Mouse (Mus musculus) CD4-positive helper T cell, adult 2 months (primary cell): ENCODE measurements around the gene Braf.
A peak's percentile ranks its signal among the peaks of the same experiment; 100 is the strongest.
"Not testable (repeated sequence)": the region's sequence is repeated elsewhere in the genome, so short reads cannot be mapped to it uniquely, and the experiment has no call there.

Source experiments
- DNase-seq: peaks from one replicate; pipeline ENCODE4 v3.0.0-alpha.2; 2012; ENCODE audit warnings: low read depth, missing footprints, low spot score

The Braf gene

GRCm38 (mm10) chr6:39724866-39725711 is at the start of gene Braf:
Gene Braf, minus strand, starts transcription at chr6:39725463.
- DNase-seq: peak; percentile 97

- DNase-seq: no peak
These were observed 49.8 kb upstream of the Braf start for GRCm38 (mm10) chr6:39775029-39775428.

- DNase-seq: no peak
These were observed 32.0 kb upstream of the Braf start for GRCm38 (mm10) chr6:39757229-39757628.

GRCm38 (mm10) chr6:39749881-39750280 is 24.6 kb upstream of the Braf start:
- DNase-seq: no peak

- no peak for DNase-seq
These were observed 21.8 kb upstream of the Braf start for GRCm38 (mm10) chr6:39747094-39747493.

GRCm38 (mm10) chr6:39745456-39745855 is 20.2 kb upstream of the Braf start:
- DNase-seq: no peak

- not testable (repeated sequence) for DNase-seq
These were observed 14.4 kb upstream of the Braf start for GRCm38 (mm10) chr6:39739698-39740097.

GRCm38 (mm10) chr6:39728095-39728494 is 2.8 kb upstream of the Braf start:
- DNase-seq: no peak

DNA sequence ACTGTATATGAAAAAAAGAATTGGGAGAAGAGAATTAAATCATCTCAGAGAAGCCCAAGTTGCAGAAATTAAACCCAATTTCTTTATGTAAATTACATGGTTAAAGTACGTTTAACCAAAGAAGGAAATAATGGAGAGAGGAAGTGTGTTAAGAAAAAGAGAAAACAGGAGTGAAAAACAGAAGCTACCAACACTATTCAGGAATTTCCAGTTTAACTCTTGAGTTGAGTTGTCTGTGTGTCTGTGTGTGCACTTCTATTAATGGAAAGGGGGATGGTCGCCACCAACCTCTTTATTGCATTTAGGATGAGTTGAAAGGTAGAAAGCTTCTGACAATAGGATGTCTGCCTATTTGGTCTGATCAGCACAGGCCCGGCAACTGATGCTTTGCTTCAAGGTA is 886 bp upstream of the Braf start:
- peak; percentile 21 for DNase-seq

DNA sequence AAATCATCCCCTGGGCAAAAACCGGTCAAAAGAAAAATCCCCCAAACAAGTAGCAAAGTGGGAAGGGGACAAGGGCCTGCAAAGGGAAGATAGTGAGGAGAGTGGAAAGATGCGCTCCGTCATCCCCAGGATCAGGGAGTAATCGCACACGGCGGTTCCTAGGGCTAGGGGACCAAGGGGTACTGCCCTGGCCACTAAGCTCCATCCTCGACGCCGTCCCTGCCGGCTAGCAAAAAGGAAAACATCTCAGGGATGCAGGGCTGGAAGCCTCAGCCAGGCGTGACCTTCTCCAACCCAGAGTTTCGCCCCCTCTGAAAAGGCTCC is 759 bp downstream of the Braf start:
- DNase-seq: no peak

DNA sequence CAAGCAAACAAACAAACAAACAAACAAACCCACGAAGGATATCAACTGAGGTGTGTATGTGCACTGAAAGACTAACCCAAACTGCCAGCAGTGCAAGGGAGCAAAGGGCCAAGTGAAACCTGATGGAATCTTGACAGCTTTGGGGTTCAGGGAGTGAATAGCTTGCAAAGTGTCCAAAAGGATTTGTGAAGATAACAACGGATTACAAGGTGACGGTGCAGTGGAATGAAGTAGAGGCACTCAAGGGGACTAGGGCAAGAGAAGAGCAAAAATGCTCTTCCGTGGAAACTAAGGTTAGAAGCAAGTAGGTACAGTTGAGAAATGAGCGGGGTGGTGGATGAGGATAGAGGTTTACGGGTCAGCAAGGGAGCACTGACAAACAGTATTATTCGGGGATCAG is 1.2 kb downstream of the Braf start:
- DNase-seq: peak; percentile 26

- no peak for DNase-seq
These were observed 6.7 kb downstream of the Braf start for GRCm38 (mm10) chr6:39718567-39718966.

DNA sequence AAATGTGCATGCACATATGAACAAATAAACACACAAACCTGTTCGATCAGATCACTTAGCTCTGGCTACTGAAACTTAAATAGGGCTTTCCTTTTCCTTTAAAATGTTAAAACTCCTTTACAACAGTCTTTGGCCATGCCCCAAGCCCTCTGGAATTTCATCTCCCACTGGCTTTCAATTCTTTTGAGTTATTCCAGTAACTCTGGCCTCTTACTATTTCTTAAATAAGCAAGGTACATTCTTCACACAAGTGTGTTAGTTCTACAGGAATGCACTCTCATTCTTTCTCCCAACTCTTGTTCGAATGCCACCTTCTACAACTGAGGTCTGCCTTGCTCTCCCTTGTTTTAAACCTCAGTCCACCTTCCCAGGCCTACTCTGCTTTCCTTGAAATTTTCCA is 8.2 kb downstream of the Braf start:
- DNase-seq: no peak

DNA sequence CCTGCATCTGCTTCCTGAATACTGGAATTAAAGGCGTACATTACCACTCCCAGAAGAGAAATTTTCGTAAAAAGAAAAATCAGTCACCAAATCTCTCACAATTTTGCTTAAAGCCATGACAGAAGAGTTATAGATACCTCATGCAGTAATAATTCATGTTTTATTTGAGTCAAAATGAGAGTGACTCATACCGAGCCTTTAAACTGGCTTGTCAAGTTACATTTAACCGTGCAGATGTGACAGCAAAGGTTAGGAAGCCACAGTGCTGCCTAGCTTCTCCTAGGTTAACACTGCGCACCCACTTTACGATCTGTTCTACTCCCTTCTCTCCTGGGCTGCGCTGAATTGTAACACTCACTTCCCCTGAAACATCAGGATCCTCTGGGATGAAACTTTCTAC is 10.9 kb downstream of the Braf start:
- peak; percentile 15 for DNase-seq

DNA sequence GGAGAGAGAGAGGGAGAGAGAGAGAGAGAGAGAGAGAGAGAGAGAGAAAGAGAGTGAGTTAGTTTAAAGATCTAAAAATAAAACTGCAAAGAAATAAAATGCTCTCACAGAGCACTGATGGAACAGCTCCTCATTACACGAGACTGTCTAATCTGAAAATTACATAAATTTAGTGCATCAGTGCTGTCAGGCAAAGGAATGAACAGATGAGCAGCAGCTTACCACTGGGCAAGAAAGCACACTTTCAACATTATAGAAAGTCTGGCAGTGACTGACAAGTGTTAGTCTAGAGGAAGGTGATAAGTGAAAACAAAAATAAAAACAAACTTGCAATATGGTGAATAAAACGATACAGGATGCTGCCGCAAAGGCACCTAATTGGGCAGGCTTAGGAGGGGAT is 11.9 kb downstream of the Braf start:
- no peak for DNase-seq

- no peak for DNase-seq
These were observed 19.6 kb downstream of the Braf start for GRCm38 (mm10) chr6:39705625-39706024.

DNA sequence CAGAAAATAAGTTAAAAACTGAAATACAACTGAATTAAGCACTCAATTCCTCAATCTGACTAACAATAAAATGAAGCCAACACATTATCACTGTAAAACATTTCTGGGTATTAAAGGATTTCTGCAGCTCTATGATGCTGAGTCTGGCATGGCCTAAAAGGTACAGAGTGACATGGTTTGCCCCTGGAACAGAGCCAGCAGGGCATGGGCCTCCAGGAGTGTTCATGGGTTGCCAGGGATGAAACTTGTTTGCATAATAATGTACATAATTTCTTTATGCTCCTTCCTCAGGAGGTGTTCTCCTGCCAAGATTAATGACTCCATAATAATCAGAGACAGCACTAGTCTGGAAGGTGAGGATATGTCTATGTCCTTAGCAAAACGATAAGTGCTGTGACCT is 32.1 kb downstream of the Braf start:
- DNase-seq: no peak

DNA sequence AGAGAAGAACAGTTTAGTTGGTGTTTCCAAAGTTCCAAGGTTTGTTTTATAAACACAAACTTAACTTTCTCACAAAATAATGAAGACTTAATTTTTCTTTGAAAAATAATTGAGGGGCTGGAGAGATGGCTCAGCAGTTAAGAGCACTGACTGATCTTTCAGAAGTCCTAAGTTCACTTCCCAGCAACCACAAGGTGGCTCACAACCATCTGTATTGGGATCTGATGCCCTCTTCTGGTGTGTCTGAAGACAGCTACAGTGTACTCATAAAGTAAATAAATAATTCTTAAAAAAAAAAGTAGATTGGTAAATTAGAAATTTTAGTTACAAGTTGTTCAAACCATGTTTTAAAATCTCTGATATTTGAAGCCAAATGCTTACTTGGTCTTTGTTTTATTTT is 38.4 kb downstream of the Braf start:
- not testable (repeated sequence) for DNase-seq

DNA sequence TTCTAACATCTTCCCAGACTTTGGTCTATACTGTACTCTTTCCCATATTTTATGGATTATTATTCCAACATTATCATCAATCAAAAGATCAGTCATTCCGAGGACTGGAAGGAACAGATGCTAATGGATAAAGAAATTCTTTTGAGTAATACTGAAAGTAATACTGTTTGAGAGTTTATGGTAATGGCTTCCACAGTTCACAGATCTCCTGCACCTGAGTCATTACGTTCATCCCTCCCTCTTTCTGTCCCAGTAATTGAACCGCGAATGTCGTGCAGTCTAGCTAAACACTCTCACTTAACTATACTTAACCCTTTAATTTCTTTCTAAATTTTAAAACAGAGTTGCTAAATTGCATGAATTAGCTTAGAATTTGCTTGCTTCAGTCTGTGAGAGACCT is 43.5 kb downstream of the Braf start:
- DNase-seq: no peak

GRCm38 (mm10) chr6:39680524-39680923 is 44.7 kb downstream of the Braf start:
- no peak for DNase-seq

GRCm38 (mm10) chr6:39678241-39678640 is 47.0 kb downstream of the Braf start:
- no peak for DNase-seq

GRCm38 (mm10) chr6:39675081-39675480 is 50.2 kb downstream of the Braf start:
- DNase-seq: no peak

GRCm38 (mm10) chr6:39611296-39611695 is 114.0 kb downstream of the Braf start:
- DNase-seq: no peak

GRCm38 (mm10) chr6:39610207-39610606 is 115.1 kb downstream of the Braf start:
- no peak for DNase-seq
